Mouse (Mus musculus): ENCODE results near the gene Tmem274.
"Not testable (repeated sequence)": the region's sequence is repeated elsewhere in the genome, so short reads cannot be mapped to it uniquely, and the experiment has no call there.

Gene Tmem274

GRCm38 (mm10) chr4:149477078-149477477, at the start of gene Tmem274:
TSS of gene Tmem274 (plus strand) at chr4:149477378.
- in situ Hi-C loops (cut with MboI) = no loop called here

- in situ Hi-C loops (cut with MboI) = no loop called here
Measured at GRCm38 (mm10) chr4:149429592-149429991, 47.6 kb upstream of the Tmem274 start.

GRCm38 (mm10) chr4:149431887-149432286, 45.3 kb upstream of the Tmem274 start:
- in situ Hi-C loops (cut with MboI) = not testable (repeated sequence)

- in situ Hi-C loops (cut with MboI) = no loop called here
Measured at GRCm38 (mm10) chr4:149440576-149440975, 36.6 kb upstream of the Tmem274 start.

- in situ Hi-C loops (cut with MboI) = no loop called here
Measured at GRCm38 (mm10) chr4:149442436-149442835, 34.7 kb upstream of the Tmem274 start.

- in situ Hi-C loops (cut with MboI) = no loop called here
Measured at GRCm38 (mm10) chr4:149444465-149444864, 32.7 kb upstream of the Tmem274 start.

- in situ Hi-C loops (cut with MboI) = no loop called here
Measured at GRCm38 (mm10) chr4:149444964-149445701, 32.0 kb upstream of the Tmem274 start.

GRCm38 (mm10) chr4:149445868-149446267, 31.3 kb upstream of the Tmem274 start:
- in situ Hi-C loops (cut with MboI) = no loop called here

- in situ Hi-C loops (cut with MboI) = no loop called here
Measured at GRCm38 (mm10) chr4:149446309-149446708, 30.9 kb upstream of the Tmem274 start.

- in situ Hi-C loops (cut with MboI) = no loop called here
Measured at GRCm38 (mm10) chr4:149450636-149451035, 26.5 kb upstream of the Tmem274 start.

GRCm38 (mm10) chr4:149453656-149454055, 23.5 kb upstream of the Tmem274 start:
- in situ Hi-C loops (cut with MboI) = no loop called here

GRCm38 (mm10) chr4:149454263-149454662, 22.9 kb upstream of the Tmem274 start:
- in situ Hi-C loops (cut with MboI) = no loop called here

- in situ Hi-C loops (cut with MboI) = no loop called here
Measured at GRCm38 (mm10) chr4:149454879-149455278, 22.3 kb upstream of the Tmem274 start, which contains the start of gene Rbp7. TSS of gene Rbp7 (minus strand) at chr4:149454978.

GRCm38 (mm10) chr4:149457163-149457562, 20.0 kb upstream of the Tmem274 start:
- in situ Hi-C loops (cut with MboI) = not testable (repeated sequence)

GRCm38 (mm10) chr4:149457831-149458430, 19.2 kb upstream of the Tmem274 start:
- in situ Hi-C loops (cut with MboI) = no loop called here

GRCm38 (mm10) chr4:149458526-149458925, 18.7 kb upstream of the Tmem274 start:
- in situ Hi-C loops (cut with MboI) = no loop called here

GRCm38 (mm10) chr4:149459425-149459824, 17.8 kb upstream of the Tmem274 start:
- in situ Hi-C loops (cut with MboI) = no loop called here

GRCm38 (mm10) chr4:149460475-149460874, 16.7 kb upstream of the Tmem274 start:
- in situ Hi-C loops (cut with MboI) = not testable (repeated sequence)

GRCm38 (mm10) chr4:149461579-149462304, 15.4 kb upstream of the Tmem274 start:
- in situ Hi-C loops (cut with MboI) = no loop called here

GRCm38 (mm10) chr4:149462305-149462971, 14.7 kb upstream of the Tmem274 start:
- in situ Hi-C loops (cut with MboI) = no loop called here

GRCm38 (mm10) chr4:149463435-149463950, 13.7 kb upstream of the Tmem274 start:
- in situ Hi-C loops (cut with MboI) = no loop called here

GRCm38 (mm10) chr4:149469557-149469956, 7.6 kb upstream of the Tmem274 start:
- in situ Hi-C loops (cut with MboI) = no loop called here
